Mouse (Mus musculus) frontal cortex, postnatal 10 days (tissue): ENCODE results near the gene Snrpa1.

Experiments used
- DNase-seq, 2 experiments: peaks; one replicate each; pipeline ENCODE4 v3.0.0; 2022; ENCODE audit warnings: low spot score in 2 of 2, mixed read lengths in 1 of 2

The Snrpa1 gene

DNA sequence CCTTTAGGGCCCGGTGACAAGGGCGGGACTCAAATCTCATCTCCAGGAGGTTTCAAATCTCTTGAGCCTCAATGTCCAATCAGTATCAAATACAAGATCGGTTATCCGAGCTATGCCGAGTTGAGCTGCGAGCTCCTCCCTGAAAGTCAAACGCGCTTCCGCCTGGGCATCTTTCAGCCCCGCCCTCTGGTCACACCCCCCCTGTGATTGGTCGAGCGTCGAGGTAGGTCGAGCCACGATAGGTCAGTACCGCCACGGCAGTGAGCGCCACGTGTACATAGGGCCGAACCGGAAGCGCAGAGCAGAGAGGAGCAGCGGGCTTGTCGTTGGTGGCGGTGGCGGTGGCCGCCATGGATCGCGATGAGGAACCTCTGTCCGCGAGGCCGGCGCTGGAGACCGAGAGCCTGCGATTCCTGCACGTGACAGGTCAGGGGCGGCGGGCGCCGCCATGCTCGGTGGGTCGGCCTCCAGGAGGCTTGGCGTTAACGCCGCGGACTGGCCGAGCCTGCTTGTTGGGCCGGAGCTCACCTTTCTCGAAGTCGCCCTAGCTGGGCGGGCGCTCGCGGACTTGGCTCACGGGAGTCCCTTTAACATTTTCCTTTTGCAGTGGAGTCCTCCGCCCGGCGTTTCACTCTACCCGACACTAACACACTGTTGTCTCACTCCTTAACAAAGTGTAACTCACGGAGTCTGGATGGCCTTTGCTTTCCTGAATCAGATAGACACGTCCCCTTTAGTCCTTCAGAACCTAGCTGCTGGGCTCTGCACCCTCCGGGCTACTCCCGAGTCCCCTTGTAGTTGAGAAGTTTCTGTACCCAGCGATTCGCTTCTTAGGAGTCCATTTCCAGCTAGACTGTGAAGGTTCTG, 20.8 kb downstream of the Snrpa1 start, which contains the start of gene Selenos:
Gene Selenos (plus strand): TSS at position 286 of the 867 bp plus-strand sequence.
- DNase-seq, result peak; percentile 95 to 96

DNA sequence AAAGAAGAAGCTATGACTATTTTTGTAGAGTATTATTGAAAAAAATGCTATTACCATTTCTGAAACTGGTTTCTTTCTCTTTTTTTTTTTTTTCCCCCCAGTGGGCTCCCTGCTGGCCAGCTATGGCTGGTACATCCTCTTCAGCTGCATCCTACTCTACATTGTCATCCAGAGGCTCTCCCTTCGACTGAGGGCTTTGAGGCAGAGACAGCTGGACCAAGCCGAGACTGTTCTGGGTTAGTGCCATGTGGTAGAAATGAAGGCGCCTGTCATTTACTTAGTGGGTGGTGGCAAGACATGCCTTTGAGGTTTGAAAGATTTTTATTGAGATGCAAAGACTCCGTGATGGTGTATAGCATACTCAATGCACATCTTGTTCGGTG, 21.4 kb downstream of the Snrpa1 start:
- DNase-seq, result no peak

DNA sequence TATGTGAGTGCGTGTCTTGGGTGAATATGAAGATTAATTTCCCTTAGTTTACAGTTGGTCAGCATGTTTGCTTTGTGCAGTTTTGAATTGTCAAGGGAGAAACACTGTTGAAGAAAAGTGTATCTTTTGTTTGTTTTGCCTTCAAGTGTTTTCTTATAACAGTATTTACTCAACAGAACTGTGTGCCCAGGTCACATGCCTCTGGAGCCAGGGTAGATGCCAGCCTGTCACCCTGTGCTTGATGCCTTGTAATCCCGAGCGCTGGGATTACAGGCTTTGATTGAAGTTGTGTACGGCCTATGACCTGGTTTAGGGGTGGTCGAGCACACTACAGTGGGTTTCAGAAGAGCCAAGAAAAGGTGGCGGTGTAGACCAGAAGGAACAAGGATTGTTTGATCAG, 25.0 kb downstream of the Snrpa1 start:
- no peak for DNase-seq

- no peak for DNase-seq
These were observed 25.7 kb downstream of the Snrpa1 start for GRCm38 (mm10) chr7:66084546-66084945.

DNA sequence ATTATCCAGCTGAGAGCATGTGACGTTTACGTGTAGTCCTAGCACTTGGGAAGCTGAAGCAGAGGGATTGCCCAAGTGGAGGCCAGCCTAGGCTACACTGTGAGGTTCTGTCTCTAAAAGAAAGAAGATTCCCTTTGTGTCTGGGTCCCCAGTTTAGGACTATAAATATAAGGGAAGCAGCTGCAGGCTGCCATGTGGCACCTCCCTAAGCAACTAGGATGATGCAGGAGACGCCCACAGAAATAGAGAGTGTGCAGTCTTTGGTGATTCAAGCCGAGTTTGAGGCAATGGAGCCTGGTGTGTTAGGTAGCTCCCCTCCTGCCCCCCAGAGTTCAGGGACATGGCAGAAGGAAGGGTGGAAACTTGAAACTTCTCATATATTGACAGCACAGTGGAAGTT, 28.8 kb downstream of the Snrpa1 start:
- DNase-seq, result no peak

DNA sequence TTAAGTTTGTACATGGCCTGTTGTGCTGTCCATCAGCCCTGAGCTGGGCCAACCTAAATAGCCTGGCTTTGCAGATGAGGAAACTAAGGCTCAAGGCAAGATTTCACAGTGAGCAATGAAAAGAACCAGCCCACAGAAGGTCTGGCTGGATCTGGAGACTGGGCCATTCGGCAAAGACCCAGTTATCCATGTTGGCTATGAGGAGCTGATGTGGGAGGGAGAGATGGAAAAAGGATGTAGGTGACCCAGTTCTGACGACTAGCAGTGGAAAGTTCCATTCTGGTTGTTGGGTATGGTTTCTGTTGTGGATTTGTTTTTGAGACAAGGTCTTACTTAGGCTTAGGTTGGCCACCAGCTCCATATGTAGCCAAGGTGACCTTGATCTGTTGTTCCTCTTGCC, 29.3 kb downstream of the Snrpa1 start:
- DNase-seq, result no peak

- no peak for DNase-seq
These were observed 31.9 kb downstream of the Snrpa1 start for GRCm38 (mm10) chr7:66090676-66091190.

GRCm38 (mm10) chr7:66091553-66091952, 32.8 kb downstream of the Snrpa1 start:
- DNase-seq, result no peak

GRCm38 (mm10) chr7:66092656-66093055, 33.9 kb downstream of the Snrpa1 start:
- no peak for DNase-seq

DNA sequence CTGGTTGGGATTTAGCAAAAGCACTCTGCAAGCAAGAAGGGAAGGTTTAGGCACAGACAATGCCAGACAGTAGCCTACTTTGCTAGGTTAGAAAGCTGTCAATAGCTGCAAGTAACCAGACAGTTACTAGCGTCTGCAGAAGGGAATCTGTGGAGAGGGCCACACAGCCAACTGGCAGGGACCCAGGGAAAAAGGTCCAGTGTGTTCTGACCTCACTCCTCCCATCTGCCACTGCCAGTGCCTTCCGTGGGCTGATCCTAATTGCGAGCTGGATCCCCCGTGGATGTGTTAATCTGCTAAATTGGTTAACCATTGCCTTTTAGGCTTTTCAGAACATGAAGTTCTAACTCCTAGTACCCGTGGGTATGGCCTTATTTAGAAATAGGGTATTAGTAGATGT, 35.3 kb downstream of the Snrpa1 start:
- DNase-seq, result no peak

GRCm38 (mm10) chr7:66098803-66099202, 40.0 kb downstream of the Snrpa1 start:
- no peak for DNase-seq

GRCm38 (mm10) chr7:66101866-66102265, 43.1 kb downstream of the Snrpa1 start:
- DNase-seq, result no peak

DNA sequence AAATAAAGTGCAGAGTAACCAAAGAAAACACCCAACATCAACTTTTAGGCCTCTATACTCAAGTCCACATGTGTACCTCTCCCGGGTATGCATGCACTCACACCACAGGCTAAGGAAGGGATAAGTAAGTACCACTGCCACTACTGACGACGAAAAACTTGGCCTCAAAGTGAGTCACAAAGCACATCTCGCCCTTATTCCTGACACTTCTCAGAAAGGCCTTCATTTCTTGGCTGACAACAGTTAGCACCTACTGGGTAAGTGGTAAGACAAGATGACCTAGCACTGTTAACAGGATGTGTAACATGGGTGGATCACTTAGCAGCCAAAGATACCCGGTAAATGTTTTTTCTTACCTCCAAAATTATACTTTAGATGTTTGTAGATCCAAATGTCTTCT, 45.7 kb downstream of the Snrpa1 start:
- DNase-seq, result no peak

GRCm38 (mm10) chr7:66105771-66106170, 47.0 kb downstream of the Snrpa1 start:
- DNase-seq, result no peak

- no peak for DNase-seq
These were observed 47.8 kb downstream of the Snrpa1 start for GRCm38 (mm10) chr7:66106581-66107056.

- no peak for DNase-seq
These were observed 48.4 kb downstream of the Snrpa1 start for GRCm38 (mm10) chr7:66107206-66107605.

- DNase-seq, result no peak
These were observed 49.1 kb downstream of the Snrpa1 start for GRCm38 (mm10) chr7:66107930-66108329.

DNA sequence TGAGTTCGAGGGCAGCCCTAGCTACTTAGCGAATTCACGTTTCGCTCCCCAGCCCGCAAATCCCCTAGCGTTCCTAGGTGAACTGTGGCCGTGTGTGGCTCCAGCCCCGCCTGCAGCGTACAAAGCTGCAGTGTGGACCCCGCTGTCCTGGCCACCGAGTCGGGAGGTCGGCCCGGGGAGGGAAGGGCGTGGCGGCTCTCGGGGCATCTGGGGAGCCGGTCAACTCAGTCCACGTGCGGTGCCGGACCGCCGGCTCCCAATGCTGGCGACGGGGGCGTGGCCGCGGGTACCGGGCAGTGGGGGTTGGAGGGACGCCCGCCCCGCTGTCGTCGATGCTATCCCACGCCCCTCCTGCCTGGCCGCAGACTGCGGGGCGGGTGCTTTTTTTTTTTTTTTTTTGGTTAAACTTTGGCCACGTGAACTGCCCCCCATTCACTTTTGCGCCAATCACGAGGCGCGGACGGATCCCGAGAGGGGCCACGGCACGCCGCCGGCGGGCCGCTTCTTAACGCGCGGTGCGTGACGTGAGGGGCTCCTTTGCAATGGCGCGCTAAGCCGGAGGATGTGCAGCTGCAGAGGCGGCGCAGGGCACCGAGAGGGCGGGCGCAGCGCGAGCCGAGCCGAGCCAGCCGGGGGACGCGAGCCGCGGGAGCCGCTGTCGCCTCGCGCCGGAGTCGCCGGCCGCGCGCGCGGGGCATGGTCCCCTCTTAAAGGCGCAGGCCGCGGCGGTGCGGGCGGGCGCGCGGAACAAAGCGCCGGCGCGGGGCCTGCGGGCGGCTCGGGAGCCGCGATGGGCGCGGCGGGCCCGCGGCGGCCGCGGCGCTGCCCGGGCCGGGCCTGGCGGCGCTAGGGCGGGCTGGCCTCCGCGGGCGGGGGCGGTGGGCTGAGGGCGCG, 50.4 kb downstream of the Snrpa1 start, which contains the start of gene Chsy1:
Gene Chsy1 (plus strand): TSS at position 555 of the 894 bp plus-strand sequence.
- peak; percentile 88 to 90 for DNase-seq

DNA sequence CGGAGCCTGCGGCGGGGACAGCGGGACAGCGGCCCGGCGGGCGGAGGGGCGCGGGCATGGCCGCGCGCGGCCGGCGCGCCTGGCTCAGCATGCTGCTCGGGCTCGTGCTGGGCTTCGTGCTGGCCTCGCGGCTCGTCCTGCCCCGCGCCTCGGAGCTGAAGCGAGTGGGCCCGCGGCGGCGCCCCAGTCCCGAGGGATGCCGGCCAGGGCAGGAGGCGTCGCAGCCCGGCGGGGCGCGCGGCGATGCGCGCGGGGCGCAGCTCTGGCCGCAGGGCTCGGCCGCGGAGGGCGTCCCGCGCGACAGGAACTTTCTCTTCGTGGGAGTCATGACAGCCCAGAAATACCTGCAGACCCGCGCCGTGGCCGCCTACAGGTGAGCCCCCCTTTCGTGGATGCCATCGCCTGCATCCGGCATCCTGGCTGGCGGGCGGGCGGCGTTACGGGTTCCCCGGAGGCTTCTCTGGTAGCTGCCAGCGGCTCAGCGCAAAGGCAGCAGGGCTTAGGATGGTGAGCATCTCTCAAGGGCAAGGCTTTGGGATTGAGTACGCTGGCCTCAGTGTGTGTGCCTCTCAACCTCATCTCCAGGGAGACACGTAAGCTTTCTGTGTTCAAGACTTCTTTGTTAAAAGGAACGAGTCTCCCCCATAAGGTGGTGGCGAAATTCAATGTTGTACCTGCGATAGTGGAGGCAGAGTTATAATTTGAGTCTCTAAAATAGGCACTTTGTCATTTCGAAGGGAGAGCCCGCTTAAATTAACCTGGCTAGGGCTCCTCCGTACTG, 51.2 kb downstream of the Snrpa1 start:
- DNase-seq, result peak in 1 of 2 experiments; percentile 40

GRCm38 (mm10) chr7:66110636-66111112, 51.9 kb downstream of the Snrpa1 start:
- no peak for DNase-seq

- DNase-seq, result no peak
These were observed 52.4 kb downstream of the Snrpa1 start for GRCm38 (mm10) chr7:66111211-66111610.
